Mouse (Mus musculus) erythroid progenitor cell, adult 5-6 weeks (primary cell): ENCODE measurements around the gene Cotl1. TPM values are rescaled to one million over a fixed set of nuclear protein-coding genes. Genes with fewer than 3 reads are reported as not detected.

ENCODE experiments used
- ATAC-seq: replicated peaks from 2 replicates; pipeline ENCODE4 v1.8.0; 2016; ENCODE audit warnings: moderate number of reproducible peaks, mild to moderate bottlenecking, moderate TSS enrichment, inconsistent platforms; ENCODE audit not compliant: poor library complexity, low FRiP score, severe bottlenecking
- total RNA-seq, 2 experiments: library from RNA; stranded (forward) in 1 of 2; stranded (reverse) in 1 of 2; fragments of 150-400 nt in 1 of 2; fragments of 186-747, 209-891 nt in 1 of 2; gene quantifications; 2 replicates each; pipeline versions ENCODE4 v1.2.3 to v1.2.4; 2015 to 2017; ENCODE audit warnings: low replicate concordance in 2 of 2

Cotl1 gene
- total RNA-seq, 2 experiments from 2014 or later: 17.2 to 71.3 TPM

DNA sequence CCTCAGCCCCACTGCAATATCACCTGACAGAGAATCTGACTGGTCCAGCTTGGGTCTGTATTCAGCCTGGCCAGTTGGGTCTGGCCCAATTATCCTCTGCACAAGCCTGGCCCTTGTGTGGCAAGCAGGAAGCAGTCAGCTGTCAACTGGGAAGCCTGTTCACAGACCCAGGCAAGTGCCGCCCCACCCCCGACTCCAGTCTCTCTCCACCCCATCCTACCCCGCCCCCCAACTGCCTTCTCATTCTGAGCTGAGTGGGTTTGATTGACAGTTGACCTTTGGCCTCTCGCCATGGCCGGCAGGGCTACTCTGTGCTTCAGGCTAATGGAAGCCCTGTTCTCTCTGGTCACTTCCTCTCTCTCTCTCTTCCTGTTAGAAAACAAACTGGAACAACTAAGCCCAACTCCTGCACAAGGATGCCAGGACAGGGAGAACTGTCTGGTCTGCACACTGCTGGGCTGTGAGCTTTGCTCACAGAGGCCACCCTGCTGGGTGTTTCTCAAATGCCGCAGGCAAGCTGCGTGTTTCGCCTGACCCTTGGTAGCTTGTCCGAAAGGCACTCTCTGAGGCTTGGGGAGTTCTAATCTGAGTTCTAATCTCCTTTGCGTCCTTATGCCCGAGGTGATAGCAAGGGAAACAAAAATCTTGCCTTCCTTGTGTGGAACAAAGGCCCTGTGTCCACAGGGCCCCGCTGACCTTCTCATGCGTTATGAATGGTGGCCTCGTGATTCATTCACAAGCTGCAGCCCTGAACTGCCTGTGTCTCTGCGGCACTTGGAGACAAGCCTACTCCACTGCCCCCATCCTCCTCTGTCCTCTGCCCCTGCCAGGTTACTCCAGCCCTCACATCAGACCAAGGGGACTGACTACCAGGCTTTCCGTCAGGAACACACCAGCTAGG, 48.3 kb downstream of the Cotl1 start:
- ATAC-seq: no peak

DNA sequence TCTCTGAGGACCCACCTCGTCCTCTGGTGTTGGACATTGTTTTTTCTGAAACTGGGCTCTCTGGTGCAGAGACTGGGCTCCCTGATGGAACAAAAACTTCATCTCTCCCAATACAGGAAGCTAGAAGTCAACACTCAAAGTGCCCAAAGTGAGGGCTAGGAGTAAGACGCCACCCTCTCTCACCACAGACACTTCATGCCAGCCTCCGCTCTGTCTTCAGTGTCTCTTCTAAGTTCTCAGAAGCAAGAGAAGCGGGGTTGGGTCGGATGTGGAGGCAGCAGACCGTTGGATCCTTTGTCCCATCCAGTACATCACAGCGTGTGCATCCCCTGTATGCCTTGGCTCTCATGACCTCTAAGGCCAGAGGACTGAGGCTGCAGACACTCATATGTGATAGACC, 50.8 kb downstream of the Cotl1 start:
- no peak for ATAC-seq

DNA sequence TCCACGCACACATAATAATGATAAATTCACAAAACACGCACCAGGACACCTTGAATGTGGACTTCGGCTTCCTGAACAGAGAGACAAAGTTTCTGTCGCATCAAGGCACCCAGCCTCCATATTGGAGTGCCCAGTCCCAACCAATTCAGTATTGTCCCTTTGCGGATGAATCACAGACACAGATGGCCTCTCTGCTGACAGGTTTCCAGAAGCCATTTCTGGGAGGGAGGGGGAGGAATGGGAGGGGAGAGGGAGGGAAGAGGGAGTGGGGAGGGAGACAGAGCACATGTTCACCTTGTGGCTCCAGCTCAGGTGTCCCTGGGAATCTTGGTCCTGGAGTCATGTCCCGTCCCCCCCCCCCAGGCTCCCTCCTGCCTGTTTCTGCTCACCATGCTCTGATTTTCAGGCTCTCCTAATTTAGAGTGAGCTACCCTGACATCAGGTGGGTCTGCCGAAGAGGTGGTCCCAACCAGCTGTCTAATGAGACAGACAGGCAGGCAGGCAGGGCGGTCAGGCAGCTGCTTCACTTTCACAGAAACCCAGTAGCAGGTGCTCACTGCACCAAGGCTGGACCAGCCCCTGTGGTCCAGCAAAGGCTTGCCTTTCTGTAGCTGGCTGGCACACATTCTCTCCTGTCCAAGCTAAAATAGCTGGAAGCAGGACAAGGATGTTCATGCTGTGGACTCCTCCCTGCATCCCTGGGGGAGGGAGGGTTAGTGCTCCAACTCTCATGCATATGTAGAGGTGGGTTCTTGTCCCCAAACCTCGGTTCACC, 51.5 kb downstream of the Cotl1 start:
- ATAC-seq: no peak

- ATAC-seq: no peak
Observed at GRCm38 (mm10) chr8:119787341-119787740, 53.0 kb downstream of the Cotl1 start.

DNA sequence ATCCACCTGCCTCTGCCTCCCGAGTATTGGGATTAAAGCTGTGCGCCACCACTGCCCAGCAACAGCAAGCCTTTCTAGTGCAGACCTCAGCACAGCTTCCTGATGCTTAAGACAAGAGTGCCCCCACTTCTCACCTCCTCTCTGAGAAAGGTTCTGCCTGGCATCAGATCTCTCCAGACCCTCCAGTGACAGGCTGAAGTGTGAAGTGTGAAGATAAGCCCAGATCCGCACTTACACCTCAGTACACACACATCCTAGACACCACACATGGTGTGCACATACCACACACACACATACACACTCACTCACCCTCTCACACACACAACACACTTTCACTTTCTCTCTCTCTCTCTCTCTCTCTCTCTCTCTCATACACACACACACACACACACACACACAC, 53.5 kb downstream of the Cotl1 start:
- no peak for ATAC-seq

- no peak for ATAC-seq
Observed at GRCm38 (mm10) chr8:119785764-119786405, 54.5 kb downstream of the Cotl1 start.

GRCm38 (mm10) chr8:119784676-119785075, 55.7 kb downstream of the Cotl1 start:
- no peak for ATAC-seq

GRCm38 (mm10) chr8:119784141-119784574, 56.2 kb downstream of the Cotl1 start:
- ATAC-seq: no peak

- ATAC-seq: no peak
Observed at GRCm38 (mm10) chr8:119783579-119783978, 56.8 kb downstream of the Cotl1 start.

- ATAC-seq: no peak
Observed at GRCm38 (mm10) chr8:119782715-119783114, 57.6 kb downstream of the Cotl1 start.

DNA sequence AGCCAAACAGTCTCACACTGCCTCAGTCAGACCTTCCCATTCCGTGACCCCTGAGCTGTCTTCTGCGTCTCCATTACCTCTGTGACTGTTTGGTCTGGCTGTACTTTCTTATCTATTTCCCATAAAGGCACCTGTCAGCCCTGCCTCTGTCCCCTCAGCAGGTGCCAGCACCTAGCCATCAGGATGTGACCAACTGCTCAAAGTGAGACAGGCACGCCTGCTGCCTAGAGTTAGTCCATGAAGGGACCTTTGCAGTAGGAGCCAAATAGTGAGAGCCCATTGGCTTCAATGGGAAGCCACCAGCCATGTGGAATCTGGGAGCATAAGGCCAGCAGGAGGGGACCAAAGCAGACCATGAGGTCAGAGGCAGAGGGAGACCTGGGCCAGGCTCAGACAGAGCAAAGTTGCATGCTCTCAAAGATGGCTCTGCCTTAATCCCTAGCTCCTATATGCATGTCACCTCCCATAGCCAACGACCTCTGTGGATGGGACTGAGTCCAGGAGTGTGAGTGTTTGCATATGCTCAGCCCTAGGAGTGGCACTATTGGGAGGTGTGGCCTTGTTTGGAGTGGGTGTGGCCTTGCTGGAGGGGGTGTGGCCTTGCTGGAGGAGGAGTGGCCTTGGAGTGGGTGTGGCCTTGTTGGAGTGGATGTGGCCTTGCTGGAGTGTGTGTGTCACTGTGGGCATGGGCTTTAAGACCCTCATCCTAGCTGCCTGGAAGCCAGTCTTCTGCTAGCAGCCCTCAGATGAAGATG, 59.1 kb downstream of the Cotl1 start:
- no peak for ATAC-seq

DNA sequence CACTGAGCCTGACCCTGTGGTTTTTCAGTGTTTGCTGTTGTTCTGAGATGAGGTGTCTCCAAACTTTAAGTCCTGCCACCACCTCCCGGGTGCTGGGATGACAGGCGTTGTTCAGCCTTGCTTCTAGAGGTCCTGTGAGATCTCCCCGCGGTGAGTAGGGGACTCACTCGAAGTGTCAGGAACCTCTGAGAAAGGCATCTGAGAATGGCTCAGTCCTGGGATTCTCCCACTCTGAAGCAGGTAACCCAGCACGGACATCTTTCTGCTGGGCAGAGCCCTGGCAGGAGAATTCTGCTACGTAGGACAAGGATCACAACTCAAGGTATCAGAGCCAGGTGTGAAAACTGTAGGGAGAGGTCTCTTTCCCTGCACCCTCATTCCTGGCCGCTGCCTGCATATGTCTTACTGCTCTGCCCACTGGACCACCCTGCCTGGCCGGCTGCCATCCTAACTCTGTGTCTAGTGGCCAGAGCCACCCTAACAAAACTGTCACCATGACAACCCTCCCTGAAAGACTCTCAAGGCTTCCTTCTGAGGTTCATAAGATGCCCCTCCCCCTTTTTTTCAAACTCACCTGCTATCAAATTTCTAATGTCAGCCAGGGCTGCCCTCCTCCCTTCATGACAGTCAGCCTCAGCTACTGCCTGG, 59.8 kb downstream of the Cotl1 start:
- no peak for ATAC-seq

GRCm38 (mm10) chr8:119779013-119779737, 61.2 kb downstream of the Cotl1 start:
- peak; percentile 59 for ATAC-seq

- ATAC-seq: peak; percentile 94
Observed at GRCm38 (mm10) chr8:119778263-119778662, 62.1 kb downstream of the Cotl1 start, which contains the start of gene Tldc1. Gene Tldc1, minus strand, starts transcription at chr8:119778416.

GRCm38 (mm10) chr8:119777765-119778164, 62.6 kb downstream of the Cotl1 start:
- ATAC-seq: peak; percentile 5

GRCm38 (mm10) chr8:119776668-119777245, 63.6 kb downstream of the Cotl1 start:
- ATAC-seq: no peak

- ATAC-seq: no peak
Observed at GRCm38 (mm10) chr8:119765761-119766444, 74.4 kb downstream of the Cotl1 start.

DNA sequence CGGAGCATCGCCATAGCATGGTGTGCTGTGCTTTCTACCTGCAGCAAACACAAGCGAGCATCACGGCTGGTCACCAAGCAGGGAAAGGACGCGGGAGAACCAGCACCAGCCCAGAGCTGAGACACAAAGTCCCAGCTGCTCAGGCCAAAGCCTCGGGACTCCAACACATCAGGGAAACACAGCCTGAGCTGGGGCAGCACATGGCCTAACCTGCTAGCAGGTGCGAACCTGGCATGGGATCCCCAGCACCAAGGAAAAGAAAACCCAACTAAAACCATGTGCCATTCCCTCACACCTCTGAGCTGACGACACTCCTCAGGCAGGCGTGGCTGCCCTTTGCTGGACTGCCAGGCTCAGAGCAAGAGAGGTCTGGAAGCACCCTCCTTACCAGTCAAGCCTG, 75.0 kb downstream of the Cotl1 start:
- ATAC-seq: no peak
